Mouse (Mus musculus): ENCODE measurements around the gene Trim62.

The Trim62 gene

DNA sequence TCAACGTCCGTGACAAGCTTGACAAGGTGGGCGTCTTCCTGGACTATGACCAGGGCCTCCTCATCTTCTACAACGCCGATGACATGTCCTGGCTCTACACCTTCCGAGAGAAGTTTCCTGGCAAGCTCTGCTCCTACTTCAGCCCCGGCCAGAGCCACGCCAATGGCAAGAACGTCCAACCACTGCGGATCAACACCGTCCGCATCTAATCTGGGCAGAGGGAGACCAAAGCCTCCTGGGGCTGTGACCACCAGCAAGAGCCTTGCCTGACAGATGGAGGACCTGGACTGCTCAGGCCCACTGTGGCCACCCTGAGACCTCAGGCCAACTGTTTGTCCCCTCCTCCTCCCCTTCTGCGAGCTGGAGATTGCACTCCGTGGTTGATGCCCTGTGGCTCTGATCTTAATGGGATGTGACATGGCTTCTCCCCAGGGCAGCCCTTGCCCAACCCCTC lies 26.0 kb downstream of the Trim62 start:
- no peak for DNase-seq (ENCODE audit: low spot score in 2 of 2)

GRCm38 (mm10) chr4:128910276-128911063 lies 27.1 kb downstream of the Trim62 start:
- no peak for DNase-seq (ENCODE audit: low spot score in 2 of 2)

DNA sequence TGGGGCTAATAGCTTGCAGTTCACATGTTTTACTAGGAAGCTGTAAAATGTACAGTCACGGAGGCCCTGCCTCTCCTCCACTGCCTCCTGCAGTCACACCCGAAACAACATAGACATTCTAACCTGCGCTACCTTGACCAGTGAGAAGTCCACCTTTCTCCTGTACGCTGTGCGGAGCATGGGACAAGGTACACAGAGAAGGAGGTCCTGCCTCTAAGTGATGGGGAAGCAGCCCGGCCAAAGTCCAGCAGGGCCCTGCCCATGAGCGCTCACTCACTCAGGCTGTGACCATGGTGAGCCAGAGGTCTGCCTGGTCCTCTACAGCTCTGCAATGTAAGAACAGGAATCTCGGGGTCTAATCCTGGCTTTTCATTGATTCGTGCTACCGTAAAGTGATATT lies 28.7 kb downstream of the Trim62 start:
- no peak for DNase-seq (ENCODE audit: low spot score in 2 of 2)

- no peak for DNase-seq (ENCODE audit: low spot score in 2 of 2)
These were observed 30.4 kb downstream of the Trim62 start for GRCm38 (mm10) chr4:128913794-128914193.

DNA sequence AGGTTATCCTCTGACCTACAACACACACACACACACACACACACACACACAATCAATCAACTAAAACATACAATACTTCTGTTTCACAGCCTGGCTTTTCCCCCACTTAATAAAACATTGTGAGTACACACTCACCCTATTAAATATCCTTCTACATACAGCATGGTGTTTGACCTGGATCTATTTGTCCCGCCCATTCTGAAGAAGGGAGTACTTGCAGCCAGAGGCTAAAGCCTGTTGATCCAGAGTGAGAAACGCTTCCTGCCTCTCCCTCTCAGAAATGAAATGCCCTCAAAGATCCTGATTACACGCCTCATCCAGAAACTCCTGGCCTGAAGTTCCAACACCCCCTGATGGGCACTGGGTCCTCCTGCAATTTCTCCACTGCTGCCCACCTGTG lies 33.7 kb downstream of the Trim62 start:
- no peak for DNase-seq (ENCODE audit: low spot score in 2 of 2)

DNA sequence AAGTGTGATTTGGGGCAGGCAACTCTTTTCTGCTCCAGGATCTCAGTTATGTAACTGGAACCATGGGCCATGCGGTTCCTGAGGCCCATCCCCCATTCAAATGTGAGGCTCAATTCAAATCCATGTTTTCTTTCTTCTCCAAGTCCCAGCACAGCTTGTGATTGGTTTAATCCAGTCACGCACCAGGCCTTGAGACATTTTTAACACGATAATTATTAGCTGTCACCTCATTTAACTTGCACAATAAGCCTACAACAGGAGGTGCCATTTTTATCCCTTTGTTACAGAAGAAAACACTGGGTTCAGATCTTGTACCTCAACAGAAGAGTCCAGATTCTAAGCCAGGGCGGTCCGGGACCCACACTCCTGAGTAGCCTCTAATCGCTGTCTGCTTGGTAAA lies 34.4 kb downstream of the Trim62 start:
- no peak for DNase-seq (ENCODE audit: low spot score in 2 of 2)

DNA sequence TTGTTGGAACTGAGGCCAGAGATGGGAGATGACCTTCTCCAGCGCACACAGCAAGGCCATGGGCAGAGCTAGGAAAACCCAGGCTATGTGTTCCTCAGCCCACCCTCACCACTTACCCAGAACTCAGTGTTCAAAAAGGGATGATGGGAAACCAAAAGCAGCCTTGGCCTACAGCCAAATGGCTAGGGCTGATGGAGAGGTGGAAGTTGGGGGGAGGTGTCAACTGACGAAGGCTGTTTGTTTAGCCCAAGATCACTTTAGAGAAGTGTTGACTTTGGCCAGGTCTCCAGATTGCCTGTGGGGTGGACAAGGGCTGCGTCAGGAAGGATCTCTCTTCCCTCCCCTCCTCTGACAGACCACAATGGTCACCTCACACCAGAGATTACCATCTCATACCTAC lies 34.8 kb downstream of the Trim62 start:
- no peak for DNase-seq (ENCODE audit: low spot score in 2 of 2)

DNA sequence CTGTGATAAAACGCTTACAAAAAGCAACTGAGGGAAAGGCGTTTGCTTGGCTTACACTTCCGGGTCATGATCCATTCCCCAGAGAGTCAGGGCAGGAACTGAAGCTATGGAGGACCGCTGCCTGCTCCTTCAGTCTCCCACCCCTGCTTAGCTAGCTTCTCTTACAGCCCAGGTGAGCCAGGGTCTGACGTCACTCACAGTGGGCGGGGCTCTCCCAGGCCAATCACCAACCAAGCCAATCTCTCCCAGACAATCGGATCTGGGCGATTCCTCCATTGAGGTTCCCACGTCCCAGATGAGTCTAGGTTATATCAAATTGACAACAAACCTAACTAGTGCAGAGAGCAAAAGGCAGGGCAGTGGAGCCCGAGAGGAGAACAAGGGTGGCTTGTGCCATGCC lies 35.7 kb downstream of the Trim62 start:
- DNase-seq (ENCODE audit: low spot score in 2 of 2) = no peak

- peak; percentile 4 to 24 for DNase-seq (ENCODE audit: low spot score in 2 of 2)
These were observed 40.2 kb downstream of the Trim62 start for GRCm38 (mm10) chr4:128923603-128924002.

DNA sequence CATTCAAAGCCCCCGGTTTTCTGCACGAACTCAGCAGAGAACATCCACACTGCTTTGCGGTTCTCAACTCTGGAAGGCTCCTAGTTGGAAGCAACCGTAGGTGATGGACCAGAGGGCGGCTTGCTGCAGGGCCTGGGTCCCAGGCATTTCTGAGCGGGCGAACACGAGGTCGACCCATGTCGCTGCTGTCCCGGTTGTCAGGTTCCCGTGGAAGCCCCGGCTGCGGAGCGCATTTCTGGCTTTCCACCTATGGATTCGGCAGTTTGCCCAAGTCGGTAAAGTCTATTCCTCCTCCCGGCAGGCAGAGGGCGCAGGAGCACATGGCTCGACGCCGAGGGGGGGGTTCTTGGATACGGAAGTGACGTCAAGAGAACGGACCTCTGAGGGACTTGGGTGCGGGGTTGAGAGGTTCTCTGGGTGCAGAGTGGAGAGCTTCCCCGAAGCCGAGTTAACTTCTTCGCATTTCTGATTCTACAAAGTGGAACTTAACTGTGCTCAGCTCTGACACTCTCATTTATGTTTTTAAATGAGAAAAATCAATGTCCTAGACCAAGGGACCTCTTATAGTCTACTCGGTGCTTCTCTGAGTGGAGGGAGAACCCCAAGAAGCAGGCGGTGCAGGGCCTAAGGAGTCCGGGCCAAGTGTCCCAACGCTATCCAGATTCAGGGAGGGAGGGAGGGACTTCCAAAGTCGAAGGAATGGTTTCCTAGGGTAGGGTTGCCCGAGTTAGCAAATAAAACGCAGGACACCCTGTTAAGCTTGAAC lies 41.6 kb downstream of the Trim62 start:
- DNase-seq (ENCODE audit: low spot score in 2 of 2) = peak; percentile 85 to 90

DNA sequence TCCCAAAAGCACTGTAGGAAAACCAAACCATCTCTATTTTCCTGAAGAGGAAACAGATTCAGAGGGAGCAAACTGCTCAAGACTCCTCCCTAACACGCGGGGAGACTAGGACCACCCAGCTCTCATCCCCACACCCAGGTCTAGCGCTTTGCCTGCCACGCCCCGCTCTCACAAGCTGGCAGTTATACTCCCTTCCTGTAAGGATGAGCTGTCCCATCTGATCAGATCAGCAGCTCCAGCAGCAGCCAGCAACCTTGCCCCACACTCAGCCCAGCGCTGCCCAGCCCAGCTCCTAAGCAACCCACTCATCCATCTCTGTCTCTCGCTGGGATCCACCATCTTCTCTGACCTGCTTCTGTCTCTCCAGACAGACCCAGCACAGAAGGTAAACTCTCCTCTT lies 49.4 kb downstream of the Trim62 start:
- no peak for DNase-seq (ENCODE audit: low spot score in 2 of 2)

DNA sequence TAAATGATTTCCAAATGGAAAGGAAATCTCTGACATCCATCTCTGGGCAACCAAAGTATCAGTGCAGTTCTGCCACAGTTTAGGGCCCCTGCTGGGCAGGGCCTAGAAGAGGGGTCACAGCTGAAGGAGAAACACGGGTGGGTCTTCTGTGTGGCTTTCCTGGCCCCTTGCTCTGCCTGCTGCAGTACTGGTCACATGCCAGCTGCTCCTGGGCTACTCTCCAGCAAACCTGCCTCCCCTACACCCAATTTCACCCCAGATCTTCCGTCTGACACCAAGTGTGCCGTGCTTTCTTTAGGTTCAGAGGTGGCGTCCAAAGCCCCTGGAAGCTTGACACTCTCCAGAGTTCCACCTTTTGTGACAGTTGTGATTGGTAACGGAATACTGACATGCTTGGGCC lies 52.2 kb downstream of the Trim62 start:
- no peak for DNase-seq (ENCODE audit: low spot score in 2 of 2)

GRCm38 (mm10) chr4:128942346-128942745 lies 59.0 kb downstream of the Trim62 start:
- DNase-seq (ENCODE audit: low spot score in 2 of 2) = no peak

DNA sequence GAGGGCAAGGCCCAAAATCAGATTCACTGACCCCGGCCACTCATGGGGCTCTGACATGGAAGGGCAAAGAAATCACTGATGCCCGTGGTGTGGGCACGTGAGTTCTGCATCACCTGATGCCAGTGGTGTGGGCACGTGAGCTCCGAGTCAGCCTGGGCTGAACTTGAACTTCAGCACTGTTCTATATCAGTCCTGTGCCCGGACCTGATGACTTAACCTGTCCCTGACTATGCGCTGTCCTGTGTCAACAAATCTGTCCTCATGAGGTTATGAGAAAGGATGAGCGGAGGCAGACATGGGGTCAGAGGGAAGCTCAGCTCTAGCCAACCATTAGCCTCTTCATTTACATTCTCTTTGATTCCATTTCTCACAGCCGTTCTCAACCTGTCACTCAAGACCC lies 63.4 kb downstream of the Trim62 start:
- no peak for DNase-seq (ENCODE audit: low spot score in 2 of 2)

DNA sequence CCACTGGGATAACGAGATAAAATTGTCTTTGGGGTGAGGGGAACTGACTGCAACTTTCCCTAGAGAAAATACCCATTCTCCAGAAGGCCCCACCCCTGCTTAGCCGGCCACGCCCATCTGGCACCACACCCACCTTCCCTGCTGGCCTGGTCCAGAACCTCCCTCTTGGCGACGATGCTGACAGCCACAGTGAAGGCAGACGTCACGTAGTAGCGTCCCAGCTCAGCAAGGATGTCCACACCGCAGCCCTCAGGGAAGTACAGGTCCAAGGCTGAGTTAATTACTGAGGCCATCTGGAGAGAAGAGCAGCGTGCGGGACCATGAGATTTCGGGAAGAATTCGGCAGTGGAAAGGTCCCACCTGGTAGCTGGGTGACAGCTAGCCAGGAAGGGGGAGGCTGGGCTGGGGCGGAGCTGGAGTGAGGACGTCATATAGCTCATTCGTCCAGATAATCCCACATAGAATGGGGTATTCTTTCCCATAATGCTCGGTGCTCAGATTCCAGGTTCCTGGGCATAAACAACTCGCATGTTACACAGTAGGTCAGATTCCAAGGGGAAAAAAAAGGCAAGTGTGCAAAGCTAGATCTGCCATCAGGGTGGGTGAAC lies 64.0 kb downstream of the Trim62 start:
- DNase-seq (ENCODE audit: low spot score in 2 of 2) = no peak

DNA sequence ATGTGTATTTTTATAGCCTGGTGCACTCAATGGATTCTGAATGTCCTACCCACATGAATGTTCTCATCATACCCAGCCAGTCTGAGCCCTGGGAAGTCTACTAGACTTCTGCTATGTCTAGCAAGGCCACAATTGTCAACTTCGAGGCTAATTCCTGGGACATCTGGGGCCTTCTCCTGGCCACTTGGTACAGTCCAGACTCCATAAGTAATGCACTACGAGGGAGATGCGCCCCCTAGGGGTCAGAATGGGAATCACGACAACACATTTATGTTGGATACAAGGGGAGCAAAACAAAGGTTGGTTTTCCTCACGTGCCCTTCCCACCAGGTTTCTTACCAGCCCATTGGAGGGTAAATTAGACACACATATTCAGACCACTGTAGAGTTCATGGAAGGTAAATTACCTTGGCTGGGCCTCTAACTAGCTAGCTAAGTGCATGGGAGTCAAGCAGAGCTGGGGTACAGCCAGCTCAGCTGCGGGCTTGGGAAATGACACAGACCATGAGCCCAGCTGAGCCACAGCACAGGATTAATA lies 64.8 kb downstream of the Trim62 start:
- no peak for DNase-seq (ENCODE audit: low spot score in 2 of 2)

DNA sequence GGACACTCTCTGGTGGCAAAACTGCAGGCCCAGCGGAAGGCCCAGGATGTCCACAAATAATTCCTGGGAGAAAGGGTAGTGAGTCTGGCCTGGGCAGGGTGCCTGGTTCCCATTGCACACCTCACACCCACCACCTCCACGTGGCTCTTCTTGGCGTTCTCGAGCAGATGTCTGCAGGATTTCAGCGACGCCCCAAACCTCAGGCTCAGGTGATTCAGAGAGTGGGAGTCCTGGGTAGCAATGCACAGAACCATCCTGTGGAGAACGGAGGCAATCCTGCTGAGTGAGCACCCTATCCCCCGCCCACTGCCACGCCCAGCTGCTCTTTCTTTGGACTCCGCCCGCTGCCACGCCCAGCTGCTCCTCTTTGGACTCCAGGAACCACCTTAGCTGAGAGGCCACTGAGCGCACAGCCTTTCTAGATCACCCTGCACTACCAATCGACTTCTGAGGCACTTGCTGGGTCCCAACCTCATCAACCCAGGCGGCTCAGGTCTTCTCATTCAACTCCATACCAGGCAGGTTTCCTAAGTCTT lies 66.2 kb downstream of the Trim62 start:
- DNase-seq (ENCODE audit: low spot score in 2 of 2) = no peak

DNA sequence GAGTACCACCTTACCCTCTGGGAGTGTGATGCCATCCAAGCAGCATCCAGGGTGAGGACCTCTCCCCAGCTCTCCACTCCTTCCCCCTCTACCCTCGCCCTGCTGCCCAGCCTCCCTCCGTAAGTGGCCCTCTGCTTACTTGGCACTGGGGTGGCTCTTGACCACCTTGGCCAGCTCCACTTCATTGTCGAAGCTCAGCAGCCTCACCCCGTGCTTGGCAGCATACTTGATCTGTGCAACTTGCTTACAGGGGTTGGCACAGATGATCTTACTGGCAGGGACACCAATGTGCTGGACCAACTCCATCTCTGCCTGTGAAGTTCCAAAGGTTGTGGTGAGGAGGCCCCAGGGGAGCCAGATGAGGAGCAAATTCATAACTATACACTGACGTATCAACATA lies 67.1 kb downstream of the Trim62 start:
- DNase-seq (ENCODE audit: low spot score in 2 of 2) = no peak

- DNase-seq (ENCODE audit: low spot score in 2 of 2) = no peak
These were observed 70.5 kb downstream of the Trim62 start for GRCm38 (mm10) chr4:128953851-128954250.

DNA sequence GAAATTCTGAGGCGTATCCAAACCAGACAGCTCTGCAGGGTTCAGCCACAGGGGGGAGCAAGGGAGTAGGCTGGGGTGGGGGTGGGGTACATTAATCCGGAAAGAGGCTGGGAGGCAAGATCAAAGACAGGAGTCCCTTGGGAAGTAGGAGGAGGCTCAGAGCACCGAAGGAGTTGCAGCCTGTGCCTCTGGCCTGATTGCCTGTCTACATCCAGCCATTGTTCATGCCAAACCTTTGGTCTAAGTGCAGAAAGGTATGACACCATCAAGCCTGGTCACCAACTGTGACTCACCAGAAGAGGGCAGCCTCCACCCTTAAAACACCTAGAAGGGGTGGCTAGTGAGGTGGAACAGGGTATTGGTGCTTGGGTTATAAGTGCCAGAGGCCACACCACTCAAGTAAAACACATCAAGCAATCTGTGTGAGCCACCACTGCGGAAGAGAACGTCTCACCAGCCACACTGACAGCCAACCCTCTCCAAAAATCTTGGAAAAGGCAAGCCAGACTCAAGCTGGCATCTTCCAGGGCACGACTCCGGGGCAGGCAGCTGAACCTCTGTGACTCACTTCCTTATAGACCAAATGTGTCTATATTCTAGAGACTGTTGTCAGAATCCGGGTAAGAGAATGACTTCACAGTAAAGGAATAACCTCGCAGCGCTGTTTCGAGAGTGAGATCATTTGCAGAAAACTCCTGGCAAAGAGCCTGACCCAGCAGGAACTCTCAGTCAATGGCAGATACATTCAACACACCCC lies 74.0 kb downstream of the Trim62 start:
- DNase-seq (ENCODE audit: low spot score in 2 of 2) = peak in 1 of 2 experiments; percentile 37

GRCm38 (mm10) chr4:128958156-128958555 lies 74.8 kb downstream of the Trim62 start:
- DNase-seq (ENCODE audit: low spot score in 2 of 2) = no peak

Measured in frontal cortex, postnatal 36 days (tissue).